Mouse (Mus musculus) left cerebral cortex, adult 9 months (tissue): Measurements from ENCODE around the gene Prickle2.

ENCODE experiments used
- DNase-seq, 2 experiments: peaks; one replicate each; pipeline ENCODE4 v3.0.0; 2022; ENCODE audit warnings: low spot score in 2 of 2

Prickle2 gene

DNA sequence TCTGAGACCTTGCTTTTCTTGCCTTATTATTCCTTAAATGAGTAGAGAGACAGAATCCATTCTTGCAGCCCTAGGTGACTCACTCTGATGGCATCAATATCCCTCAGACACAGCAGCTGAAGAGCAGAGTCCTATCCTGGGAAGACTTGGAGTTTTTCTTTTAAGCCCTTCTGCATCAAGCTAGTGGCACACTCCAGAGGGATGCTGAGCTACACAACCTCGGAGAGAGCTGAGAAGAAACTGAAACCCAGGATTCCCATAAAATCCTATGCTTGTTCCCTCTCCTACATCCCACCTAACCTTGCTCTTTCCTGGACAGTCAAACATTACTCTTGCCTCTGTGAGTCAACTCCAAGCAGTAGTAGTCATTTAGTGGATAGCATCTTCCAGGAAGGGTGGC lies 256.0 kb downstream of the Prickle2 start:
- DNase-seq = no peak

DNA sequence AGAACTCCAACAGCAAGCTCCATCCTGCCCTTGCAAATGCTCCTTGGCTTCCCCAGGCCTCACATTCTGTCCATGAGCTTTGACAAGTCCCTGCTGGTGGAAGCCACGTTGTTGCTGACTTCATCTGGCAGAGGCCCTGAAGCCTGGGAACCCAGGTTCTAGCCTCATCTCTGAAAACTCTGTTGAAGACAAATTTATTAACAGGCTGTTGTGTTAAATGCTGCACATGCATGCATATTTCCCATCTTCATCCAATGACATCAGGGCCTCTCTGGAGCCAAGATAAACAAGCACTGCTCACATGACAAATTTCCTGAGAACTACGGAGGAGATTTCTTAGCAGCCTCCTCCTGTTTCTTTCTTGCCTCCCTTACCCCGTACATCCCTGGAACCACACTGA lies 259.3 kb downstream of the Prickle2 start:
- DNase-seq = no peak

DNA sequence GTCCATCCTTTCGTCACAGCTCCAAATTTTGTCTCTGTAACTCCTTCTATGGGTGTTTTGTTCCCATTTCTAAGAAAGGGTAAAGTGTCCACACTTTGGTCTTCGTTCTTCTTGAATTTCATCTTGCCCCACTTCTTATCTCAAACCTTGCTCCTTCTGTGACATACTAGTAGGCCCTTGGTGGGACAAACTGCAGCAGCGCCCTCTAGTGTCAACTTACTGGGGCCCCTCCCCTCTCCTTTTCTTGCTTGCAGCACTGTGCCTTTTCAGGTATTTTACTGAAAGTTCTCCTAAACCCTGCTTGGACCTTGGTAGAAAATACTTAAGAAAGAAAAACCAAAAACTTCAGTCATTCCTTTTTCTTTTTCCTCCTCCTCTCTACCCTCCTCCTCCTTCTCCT lies 264.8 kb downstream of the Prickle2 start:
- no peak for DNase-seq

DNA sequence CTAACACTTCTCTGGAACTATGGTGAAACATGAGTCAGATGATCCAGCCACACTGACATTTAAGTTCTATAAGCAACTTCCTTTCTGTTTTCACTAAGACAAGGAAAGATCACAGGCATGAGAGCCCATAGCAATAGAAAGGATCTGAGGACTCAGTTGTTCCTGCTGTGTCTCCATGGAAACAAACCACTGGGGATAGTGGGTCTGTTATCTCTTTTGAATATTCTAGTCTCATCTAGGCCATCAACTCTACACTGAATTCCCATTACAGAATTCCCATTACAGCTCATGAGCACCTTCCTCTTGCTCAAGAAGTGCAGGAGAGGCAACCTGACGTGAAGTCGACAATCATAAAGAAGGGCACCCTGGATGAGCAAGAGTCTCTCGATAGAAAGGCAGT lies 265.7 kb downstream of the Prickle2 start:
- DNase-seq = no peak

DNA sequence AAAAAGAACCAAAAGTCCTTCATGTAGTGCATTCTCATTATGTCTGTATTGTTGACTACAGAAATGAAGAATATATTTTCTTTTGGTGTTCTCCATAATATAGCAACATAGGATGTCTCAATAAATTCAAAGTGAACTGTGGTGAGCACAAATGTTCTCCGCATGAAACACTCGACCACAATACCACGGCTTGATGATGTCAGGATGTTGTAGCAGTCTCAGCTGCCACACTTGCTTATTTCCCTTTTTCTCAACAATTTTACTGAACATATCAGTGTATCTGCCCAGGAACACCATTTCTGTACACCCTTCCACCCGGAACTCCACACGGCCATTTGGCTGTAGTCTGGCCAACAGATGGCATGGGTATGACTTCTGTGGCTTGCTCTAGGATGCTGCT lies 273.8 kb downstream of the Prickle2 start:
- DNase-seq = no peak

DNA sequence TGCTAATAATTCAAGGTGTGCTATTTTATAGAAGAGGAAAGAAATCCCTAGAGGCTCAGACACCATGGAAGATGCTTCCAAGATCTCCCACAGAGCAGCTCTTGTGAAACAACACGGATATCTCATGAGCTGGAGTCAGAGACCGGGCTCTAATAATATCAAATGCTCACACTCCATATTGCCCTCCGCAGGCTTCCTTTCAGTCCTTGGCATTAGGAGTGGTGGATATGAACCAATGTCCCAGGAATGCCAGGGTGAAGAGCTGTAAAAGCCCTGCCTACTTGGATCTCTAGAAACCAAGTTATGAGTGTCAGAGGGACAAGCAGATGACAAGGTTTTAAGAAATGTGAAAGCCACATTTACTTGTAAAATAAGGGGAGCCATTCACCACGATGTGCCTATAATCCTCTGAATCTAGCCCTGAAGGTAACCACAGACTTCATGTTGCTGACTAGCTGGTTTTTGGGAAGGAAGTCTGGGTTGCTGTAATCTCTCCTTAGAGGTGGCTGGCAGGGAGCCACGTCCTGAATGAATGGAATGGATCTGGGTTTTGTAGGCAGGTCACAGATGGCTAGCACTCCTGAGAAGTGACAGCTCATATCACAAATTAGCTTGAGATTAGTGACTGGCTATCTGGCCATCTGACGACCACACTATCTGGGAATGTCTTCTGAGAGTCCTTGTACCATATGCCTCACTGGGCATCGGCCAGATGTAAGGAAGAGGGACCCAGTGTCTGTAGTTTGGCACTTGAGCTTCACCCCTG lies 278.4 kb downstream of the Prickle2 start:
- no peak for DNase-seq

DNA sequence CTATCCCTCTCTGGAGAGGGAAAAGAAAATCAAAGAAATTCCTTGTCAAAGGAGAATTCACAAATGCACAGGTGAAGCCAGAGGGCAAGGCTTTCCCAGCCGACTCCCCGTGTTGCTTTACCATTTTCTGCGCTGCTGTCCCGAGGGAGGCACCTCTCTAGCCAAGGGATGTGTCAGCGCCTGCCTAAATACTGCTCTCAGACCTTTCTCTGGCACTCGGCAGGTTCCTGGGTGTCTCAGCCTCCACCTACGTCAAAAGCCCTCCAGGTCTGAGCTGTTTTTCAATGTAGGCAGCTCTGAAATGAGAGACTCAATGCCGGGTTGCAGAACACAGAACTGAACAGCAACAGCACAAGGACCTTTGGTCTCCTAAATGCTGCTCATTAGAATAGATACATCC lies 280.1 kb downstream of the Prickle2 start:
- DNase-seq = no peak

DNA sequence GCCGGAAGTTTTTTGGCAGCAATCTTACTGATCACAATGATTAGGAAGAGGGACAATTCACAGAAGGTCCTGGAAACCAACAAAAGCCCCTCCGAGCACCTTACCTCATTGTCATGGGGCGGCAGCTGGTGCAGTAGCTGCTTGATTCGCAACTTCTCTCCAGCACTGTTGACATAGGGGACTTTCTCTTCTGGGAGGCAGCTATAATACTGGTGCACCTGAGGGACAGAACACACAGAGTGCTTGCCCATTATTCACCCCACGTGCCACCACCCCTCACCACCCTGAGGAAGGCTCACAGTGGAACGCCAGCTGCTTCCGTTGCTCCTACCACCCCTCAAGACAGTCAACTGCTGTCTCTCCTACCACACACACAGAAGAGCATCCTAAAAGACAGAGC lies 280.5 kb downstream of the Prickle2 start:
- no peak for DNase-seq

DNA sequence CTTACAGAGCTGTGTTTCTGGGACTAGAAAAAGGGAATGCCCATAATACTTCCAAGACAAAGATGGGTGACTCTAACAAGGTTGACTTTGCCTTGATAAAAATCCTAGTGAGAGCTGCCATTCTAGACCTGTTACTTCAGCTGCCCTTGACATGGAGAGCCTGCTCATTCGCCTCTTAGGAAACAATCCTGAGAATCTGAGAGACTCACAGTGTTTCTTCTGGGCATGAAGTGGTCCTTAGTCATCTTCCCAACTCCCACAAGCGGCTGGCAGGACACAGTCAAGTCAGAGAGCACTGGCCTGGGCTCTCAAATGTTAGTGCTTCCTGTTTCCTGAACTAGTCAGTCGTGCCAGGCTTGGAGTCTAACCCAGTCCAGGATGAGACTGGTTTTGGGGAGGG lies 281.0 kb downstream of the Prickle2 start:
- no peak for DNase-seq

DNA sequence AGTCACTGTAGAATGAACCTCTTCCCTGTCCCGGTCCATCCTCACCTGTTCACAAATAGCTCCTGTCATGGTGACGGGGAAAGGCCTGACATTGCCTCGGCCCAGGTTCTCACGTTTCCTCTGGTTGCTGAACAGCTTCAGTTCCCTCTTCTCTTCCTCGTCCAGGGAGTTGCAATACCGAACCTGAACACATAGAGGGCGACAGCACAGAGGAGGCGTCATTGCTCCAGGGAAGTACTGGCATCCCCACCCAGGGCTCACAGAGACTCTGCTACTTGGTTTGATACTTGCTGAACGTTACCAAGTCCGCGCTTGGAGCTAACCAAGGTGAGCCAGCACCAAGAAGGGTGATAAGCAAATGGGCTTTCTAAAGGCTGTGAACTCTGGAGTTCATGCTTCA lies 283.7 kb downstream of the Prickle2 start:
- DNase-seq = peak in 1 of 2 experiments; percentile 59

DNA sequence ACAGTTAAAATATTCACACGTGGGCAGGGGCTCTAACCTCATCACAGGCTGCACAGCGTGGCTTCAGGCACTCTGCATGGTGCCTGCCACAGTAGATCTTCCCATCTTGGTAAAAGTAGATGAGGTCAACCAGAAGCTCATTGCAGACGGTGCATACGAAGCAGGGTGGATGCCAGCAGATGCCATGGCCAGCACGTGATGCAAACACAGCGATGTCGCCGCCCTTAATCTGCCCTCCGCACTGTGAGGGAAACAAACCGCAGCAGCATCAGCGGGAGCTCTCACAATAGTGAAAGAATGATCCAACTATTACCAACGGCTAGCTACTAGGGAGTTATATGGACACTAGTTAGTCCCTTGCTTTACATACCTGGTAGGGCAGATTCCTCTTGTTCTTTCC lies 285.8 kb downstream of the Prickle2 start:
- DNase-seq = no peak

DNA sequence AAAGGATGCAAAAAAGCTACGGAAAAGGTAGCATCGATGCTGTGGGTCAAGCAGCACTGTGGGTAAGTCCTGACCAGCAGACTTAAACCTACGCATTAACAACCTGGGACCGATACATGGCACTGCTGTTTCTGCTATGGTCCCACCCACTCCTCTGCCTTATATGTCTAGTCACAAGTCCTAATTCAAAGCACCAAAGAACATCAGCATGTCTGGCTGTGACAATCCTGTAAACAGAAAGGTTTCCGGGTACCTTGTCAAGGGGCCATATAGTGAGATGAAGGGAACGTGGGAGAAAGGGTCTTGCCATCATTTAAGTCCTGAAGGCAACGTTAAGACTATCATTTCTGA lies 290.6 kb downstream of the Prickle2 start:
- no peak for DNase-seq

DNA sequence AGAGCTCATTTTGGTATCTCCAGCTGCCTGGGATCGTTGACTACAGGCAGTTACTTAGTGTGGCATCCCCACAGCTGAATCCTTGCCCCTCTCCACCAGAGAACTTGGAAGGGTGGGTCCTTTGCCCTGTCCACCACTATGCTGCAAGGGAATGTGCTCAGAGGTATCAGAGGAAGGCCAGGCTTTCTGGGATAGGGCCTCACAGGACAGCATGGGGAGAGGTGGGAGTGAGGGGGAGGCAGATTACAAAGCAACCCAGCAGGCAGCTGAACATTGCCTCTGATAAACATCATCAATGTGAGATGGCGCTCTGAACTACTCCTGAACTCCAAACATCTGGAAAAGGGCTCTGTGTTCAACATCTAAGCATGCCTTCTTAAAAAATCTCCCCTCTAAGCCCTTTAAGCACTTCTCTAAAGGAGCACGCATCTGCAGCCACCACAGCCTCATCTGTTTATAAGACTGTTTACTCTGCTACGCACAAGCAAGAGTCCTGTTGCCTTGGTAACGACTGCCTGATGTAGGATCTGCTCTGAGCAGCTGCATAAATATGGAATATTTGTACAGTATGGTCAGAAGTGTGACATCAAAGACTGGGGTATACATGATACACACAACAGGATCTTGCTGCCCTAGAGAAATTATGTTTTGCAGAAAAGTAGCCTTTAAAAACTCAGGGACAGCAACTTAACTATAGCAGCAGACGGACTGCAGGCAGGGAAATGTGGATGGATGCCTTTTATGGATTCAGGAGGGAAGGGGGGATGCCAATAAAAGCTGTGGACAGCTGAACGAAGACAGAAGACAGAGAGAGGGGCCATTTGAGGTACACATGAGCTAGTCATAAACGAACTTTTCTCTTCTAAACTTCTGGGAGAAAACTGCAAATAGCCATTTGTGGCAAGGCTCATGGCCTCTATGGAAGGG lies 291.2 kb downstream of the Prickle2 start:
- no peak for DNase-seq

DNA sequence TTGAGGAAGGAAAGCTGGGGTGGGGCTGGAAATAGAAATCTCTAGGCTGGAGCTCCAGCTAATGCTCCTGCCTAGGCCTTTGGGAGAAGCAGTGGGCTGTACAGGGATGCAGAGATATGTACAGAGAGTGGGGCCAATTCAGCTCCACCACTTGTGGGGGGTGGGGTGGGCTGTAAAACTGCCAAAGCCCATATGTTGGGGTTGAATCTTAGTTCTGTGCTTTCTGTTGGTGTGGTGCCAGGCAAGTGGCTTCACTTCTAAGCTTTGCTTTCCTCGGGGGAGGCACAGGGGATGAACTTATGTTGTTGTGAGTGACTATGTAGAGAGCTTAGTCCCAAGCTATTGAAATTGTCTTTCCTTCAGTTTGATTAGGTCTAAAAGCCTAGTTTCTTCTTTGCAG lies 292.0 kb downstream of the Prickle2 start:
- DNase-seq = no peak

DNA sequence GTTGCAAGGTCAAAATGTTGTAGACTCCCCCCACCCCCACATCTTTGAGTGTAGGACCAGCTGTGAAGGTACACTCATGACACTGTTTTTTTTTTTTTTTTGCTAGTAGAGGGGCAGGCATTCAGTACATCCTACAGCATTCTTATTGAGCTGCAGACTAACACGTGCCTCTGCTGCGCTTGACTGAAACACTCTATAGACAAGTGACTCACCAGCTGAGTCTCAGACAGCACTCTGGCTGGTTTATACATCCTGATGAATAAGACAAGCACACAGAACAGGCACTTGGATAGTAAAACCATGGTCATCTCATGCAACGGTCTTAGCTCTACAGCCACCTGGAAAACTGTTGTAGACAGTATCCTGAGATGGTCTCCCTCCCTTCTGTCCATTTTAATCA lies 296.2 kb downstream of the Prickle2 start:
- no peak for DNase-seq

DNA sequence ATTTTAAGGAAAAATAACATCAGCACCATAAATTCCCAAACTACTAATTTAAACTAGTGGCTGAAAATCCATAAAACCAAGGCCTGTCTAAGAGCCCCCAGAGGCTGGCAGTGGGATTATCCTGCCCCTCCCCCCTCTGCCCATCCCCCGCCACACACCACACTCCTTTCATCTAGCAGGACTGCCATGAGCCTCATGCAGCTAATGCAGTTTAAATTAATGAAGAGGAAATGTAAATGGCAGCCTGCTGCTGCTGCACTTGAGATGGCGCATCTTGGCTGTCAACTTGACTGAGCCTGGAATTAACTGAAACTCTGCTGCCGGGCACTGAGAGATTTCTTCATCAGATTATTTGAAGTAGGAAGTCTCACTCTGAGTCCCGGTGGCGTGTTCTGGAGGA lies 298.7 kb downstream of the Prickle2 start:
- no peak for DNase-seq

DNA sequence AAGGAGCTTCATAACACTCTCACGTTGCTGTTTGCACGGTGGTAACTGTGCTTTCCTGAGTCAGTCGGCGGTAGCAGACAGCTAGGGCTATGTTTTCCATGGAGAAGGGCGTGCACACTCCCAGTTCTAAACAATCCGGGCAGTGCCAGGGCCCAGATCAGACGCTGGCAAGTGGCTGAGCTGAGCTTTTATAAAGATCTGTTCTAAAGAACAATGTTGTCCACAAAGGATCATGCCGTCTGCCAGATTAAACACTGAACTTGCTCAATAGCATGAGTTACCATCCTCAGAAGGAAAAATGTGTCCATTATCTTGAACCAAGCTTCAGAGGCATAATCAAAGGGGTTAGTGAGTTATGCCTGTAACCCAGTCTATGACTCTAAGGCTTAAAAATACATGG lies 300.4 kb downstream of the Prickle2 start:
- DNase-seq = no peak

DNA sequence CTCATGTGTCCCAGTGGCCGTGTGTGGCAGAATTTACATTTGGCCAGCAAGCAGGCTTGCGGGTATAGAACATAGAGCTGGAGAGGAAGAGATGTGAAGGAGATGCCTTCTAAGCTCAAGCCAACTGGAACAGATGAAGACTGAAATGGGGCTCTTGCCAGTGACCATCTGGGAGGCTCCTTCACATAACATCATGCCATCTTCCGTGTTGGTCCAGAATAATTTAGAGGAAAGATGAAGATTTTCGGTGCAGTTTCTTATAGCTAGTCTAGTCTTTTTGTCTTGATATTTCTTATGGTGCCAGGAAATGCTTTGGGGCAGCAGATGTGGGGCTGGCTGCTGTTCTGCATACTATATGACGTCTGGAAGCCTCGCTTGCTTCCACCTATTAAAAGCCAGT lies 308.1 kb downstream of the Prickle2 start:
- peak; percentile 37 to 71 for DNase-seq

DNA sequence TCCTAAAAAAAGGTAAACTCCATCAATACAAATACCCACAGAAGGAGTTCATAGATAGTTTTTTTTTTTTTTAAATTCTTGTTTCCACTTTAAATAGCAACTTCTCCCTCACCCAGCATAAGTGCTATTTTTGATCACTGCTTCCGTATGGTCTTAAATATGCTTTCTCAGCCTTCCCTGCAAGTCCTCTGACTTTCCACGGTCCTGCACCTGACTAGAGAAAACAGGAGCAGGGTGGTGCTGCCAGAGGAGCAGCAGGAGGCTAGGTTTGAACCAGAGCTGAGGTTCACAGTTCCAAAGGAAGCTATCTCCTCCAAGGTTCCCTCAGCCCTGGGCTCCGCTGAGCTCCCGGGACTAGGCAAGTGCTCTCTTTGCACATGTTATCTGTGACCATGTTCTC lies 310.4 kb downstream of the Prickle2 start:
- DNase-seq = peak in 1 of 2 experiments; percentile 45

DNA sequence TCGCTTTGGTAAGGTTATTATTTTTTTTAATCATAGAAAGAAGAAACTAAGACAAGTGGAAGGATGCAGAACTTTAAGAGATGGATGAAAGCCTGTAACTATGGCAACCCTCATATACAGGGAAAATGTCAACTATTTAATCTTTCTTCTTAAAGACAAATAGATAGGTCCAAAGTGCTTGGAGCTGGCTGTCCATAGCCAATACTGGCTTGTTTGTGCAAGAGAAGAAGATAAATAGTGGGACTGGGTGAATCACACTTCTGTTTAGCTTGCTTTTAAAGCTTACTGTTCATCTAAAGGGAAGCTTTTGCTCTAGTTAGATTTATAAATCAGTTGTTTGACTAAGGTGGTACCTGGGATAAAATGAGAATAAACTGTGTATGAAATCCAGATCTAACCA lies 310.8 kb downstream of the Prickle2 start:
- DNase-seq = no peak

DNA sequence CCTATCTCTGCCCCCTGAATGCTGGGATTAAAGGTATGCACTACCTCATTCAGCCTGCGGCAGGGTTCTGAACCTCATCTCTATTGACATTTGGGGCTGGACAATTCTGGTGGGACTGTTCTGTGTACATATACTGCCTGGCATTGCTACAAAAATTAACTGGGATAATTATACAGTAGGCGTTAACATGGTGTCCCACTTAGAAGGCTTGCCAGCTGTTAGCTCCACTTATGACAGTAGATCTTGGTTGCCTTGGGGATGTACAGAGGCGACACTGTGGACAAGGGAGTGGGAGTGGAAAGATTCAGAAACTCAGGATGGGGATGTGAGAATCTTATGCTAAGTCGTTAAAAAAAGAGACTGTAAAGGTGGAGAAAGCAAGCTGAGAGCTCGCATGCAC lies 311.3 kb downstream of the Prickle2 start:
- DNase-seq = peak; percentile 72 to 76

DNA sequence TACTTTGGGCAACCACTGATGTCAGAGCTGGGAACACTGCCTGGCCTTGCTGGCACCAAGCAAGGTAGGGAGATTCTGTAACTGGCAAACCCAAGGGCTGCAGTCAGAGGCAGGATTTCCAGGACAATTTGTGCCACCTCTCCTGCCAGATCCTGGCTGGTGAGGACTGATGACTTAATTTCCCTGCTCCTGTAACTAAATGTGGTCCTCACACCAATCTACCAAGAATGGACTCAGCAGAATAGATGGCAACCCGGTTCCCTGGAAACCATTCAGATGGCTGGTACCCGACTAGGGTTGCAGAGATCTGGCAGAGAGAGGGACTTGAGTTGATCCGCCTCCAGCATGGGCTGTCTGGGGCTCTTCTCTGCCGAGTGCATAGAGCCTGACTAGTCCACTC lies 315.6 kb downstream of the Prickle2 start:
- peak in 1 of 2 experiments; percentile 34 for DNase-seq

DNA sequence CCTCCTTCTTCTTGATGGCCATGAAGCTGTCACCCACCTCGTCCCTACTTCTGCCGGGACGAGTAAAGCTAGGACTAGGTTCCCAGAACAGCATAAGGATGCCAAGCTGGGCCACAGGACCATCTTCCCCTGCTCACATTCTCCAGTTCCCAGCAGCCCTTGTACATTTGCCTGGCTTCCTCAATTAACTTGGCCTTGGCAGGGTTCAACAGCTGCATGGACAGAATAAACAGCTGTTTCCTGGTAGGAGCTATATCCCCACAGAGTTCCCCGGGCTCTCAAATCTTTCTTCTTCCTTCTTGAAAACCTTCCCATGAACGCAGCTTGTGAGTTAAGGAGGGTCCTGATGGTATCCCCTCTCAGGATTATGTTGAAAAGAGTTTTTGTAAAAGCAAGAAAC lies 317.3 kb downstream of the Prickle2 start:
- no peak for DNase-seq
